Mouse (Mus musculus): Measurements from ENCODE around the gene Lrrc8c. TPM values are rescaled to one million over a fixed set of nuclear protein-coding genes. Genes with fewer than 3 reads are reported as not detected.

The Lrrc8c gene
- polyA plus RNA-seq, 1 experiment from 2014 or later = 16.4 TPM

- Histone ChIP-seq H3K9ac (no peak overlapping the region), H3K36me3 (peaks cover 12% of the 10 kb centered on the region; the same call in 1 of the 2 replicates), H3K4me1 (replicated peaks) (no peaks in the 10 kb centered on the region), H3K4me2 (no peak overlapping the region), H3K27me3 (no peaks in the 10 kb centered on the region), H3K4me3 (no peak overlapping the region), H3K9me3 (no peaks in the 10 kb centered on the region), H3K27ac (replicated peaks) (no peak overlapping the region)
- WGBS = 70% methylated on average over 6 of the region's 6 CpGs
- ATAC-seq (ENCODE audit: low FRiP score, low read depth) = no peak
These were observed 11.4 kb downstream of the Lrrc8c start for GRCm38 (mm10) chr5:105530576-105530975.

GRCm38 (mm10) chr5:105535186-105535585, 16.0 kb downstream of the Lrrc8c start:
- no peak for ATAC-seq (ENCODE audit: low FRiP score, low read depth)
- WGBS = 95% methylated on average over 3 of the region's 3 CpGs
- H3K4me2 ChIP-seq = no peak overlapping the region
- no peak overlapping the region for H3K9ac ChIP-seq
- H3K27ac ChIP-seq (replicated peaks) = no peak overlapping the region
- H3K27me3 ChIP-seq = no peaks in the 10 kb centered on the region
- no peak overlapping the region for H3K4me3 ChIP-seq
- no peaks in the 10 kb centered on the region for H3K9me3 ChIP-seq
- no peaks in the 10 kb centered on the region for H3K4me1 ChIP-seq (replicated peaks)
- no peaks in the 10 kb centered on the region; the same call in 1 of the 2 replicates for H3K36me3 ChIP-seq

DNA sequence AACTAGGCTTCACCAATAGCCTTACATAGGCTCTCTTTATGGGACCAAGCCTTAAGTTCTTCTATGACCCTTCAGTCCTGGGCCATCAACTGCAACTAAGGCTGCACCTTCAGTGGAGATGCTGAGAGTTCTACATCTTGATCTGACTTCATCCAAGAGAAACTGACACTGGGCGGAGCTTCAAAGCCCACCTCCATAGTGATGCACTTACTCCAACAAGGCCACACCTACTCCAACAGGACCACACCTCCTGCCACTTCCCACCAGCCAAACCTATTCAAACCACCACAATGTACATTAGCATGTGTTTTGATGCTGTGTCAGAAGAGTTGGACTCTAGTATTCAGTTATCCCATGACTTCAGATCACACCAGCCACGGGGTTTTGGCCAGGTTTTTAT, 17.0 kb downstream of the Lrrc8c start:
- H3K4me3 ChIP-seq = no peak overlapping the region
- no peaks in the 10 kb centered on the region; the same call in 1 of the 2 replicates for H3K36me3 ChIP-seq
- H3K9ac ChIP-seq = no peak overlapping the region
- H3K4me1 ChIP-seq (replicated peaks) = no peaks in the 10 kb centered on the region
- no peaks in the 10 kb centered on the region for H3K9me3 ChIP-seq
- H3K4me2 ChIP-seq = no peak overlapping the region
- H3K27me3 ChIP-seq = no peaks in the 10 kb centered on the region
- 93% methylated on average over 2 of the region's 2 CpGs for WGBS
- no peak overlapping the region for H3K27ac ChIP-seq (replicated peaks)
- ATAC-seq (ENCODE audit: low FRiP score, low read depth) = no peak

GRCm38 (mm10) chr5:105537101-105537723, 18.0 kb downstream of the Lrrc8c start:
- Histone ChIP-seq H3K4me2 (no peak overlapping the region), H3K9me3 (no peaks in the 10 kb centered on the region), H3K27me3 (no peaks in the 10 kb centered on the region), H3K27ac (replicated peaks) (no peak overlapping the region), H3K9ac (no peak overlapping the region), H3K4me1 (replicated peaks) (no peaks in the 10 kb centered on the region), H3K4me3 (no peak overlapping the region), H3K36me3 (no peaks in the 10 kb centered on the region; the same call in 1 of the 2 replicates)
- 69% methylated on average over 11 of the region's 11 CpGs for WGBS
- ATAC-seq (ENCODE audit: low FRiP score, low read depth) = no peak

GRCm38 (mm10) chr5:105541051-105541450, 21.9 kb downstream of the Lrrc8c start:
- WGBS = 90% methylated on average over 7 of the region's 7 CpGs
- Histone ChIP-seq H3K4me3 (no peak overlapping the region), H3K9ac (no peak overlapping the region), H3K27ac (replicated peaks) (no peak overlapping the region), H3K4me2 (no peak overlapping the region), H3K9me3 (no peaks in the 10 kb centered on the region), H3K36me3 (peaks cover 3% of the 10 kb centered on the region; the same call in 1 of the 2 replicates), H3K27me3 (no peaks in the 10 kb centered on the region), H3K4me1 (replicated peaks) (no peaks in the 10 kb centered on the region)
- no peak for ATAC-seq (ENCODE audit: low FRiP score, low read depth)

DNA sequence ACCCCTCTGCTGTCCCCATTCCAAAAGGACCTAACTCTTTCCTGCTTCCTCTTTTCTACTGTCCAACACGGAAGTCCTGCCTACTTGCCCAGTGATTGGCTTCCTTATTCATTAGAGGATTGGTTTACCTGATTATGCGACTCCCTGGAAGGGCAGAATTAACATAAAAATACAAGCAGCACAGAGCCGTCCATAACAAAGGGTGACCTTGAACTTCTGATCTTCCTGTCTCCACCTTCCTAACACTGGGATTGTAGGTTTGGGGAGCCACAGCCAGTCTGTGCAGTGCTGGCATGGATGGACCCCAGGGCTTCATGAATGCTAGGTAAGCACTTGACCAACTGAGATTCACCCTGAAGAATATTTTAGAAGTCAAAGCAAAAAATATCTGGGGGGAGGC, 25.9 kb downstream of the Lrrc8c start:
- Histone ChIP-seq H3K4me2 (no peak overlapping the region), H3K27me3 (no peaks in the 10 kb centered on the region), H3K36me3 (peaks cover 3% of the 10 kb centered on the region; the same call in 1 of the 2 replicates), H3K9me3 (no peaks in the 10 kb centered on the region), H3K4me3 (no peak overlapping the region), H3K27ac (replicated peaks) (no peak overlapping the region), H3K4me1 (replicated peaks) (no peaks in the 10 kb centered on the region), H3K9ac (no peak overlapping the region)
- ATAC-seq (ENCODE audit: low FRiP score, low read depth) = no peak
- 33% methylated on average over 3 of the region's 3 CpGs for WGBS

- no peak overlapping the region for H3K9ac ChIP-seq
- H3K4me2 ChIP-seq = no peak overlapping the region
- no peaks in the 10 kb centered on the region for H3K9me3 ChIP-seq
- WGBS = 88% methylated on average over 4 of the region's 4 CpGs
- H3K27ac ChIP-seq (replicated peaks) = no peak overlapping the region
- no peaks in the 10 kb centered on the region for H3K4me1 ChIP-seq (replicated peaks)
- H3K27me3 ChIP-seq = no peaks in the 10 kb centered on the region
- peaks cover 3% of the 10 kb centered on the region; the same call in 1 of the 2 replicates for H3K36me3 ChIP-seq
- H3K4me3 ChIP-seq = no peak overlapping the region
- ATAC-seq (ENCODE audit: low FRiP score, low read depth) = no peak
These were observed 27.9 kb downstream of the Lrrc8c start for GRCm38 (mm10) chr5:105547115-105547514.

- no peak overlapping the region for H3K4me2 ChIP-seq
- H3K9me3 ChIP-seq = no peaks in the 10 kb centered on the region
- H3K9ac ChIP-seq = no peak overlapping the region
- no peaks in the 10 kb centered on the region for H3K27me3 ChIP-seq
- ATAC-seq (ENCODE audit: low FRiP score, low read depth) = no peak
- H3K36me3 ChIP-seq = no peaks in the 10 kb centered on the region
- no peaks in the 10 kb centered on the region for H3K4me1 ChIP-seq (replicated peaks)
- no peak overlapping the region for H3K27ac ChIP-seq (replicated peaks)
- whole genome bisulfite sequencing = 79% methylated on average over 1 of the region's 1 CpGs
- no peak overlapping the region for H3K4me3 ChIP-seq
These were observed 32.6 kb downstream of the Lrrc8c start for GRCm38 (mm10) chr5:105551808-105552207.

GRCm38 (mm10) chr5:105556291-105556690, 37.1 kb downstream of the Lrrc8c start:
- ATAC-seq (ENCODE audit: low FRiP score, low read depth) = no peak
- Histone ChIP-seq H3K27me3 (no peaks in the 10 kb centered on the region), H3K9ac (no peak overlapping the region), H3K9me3 (no peaks in the 10 kb centered on the region), H3K4me1 (replicated peaks) (0 out of 2 replicates have a peak, but pooled peaks cover 3% of the 10 kb centered on the region), H3K27ac (replicated peaks) (no peak overlapping the region), H3K36me3 (0 out of 2 replicates have a peak, but pooled peaks cover 3% of the 10 kb centered on the region), H3K4me2 (no peak overlapping the region), H3K4me3 (no peak overlapping the region)
- WGBS = 92% methylated on average over 6 of the region's 6 CpGs

- Histone ChIP-seq H3K4me2 (no peak overlapping the region), H3K9me3 (no peaks in the 10 kb centered on the region), H3K4me3 (no peak overlapping the region), H3K4me1 (replicated peaks) (0 out of 2 replicates have a peak, but pooled peaks cover 3% of the 10 kb centered on the region), H3K9ac (no peak overlapping the region), H3K27me3 (no peaks in the 10 kb centered on the region), H3K36me3 (0 out of 2 replicates have a peak, but pooled peaks cover 3% of the 10 kb centered on the region), H3K27ac (replicated peaks) (0 out of 2 replicates have a peak overlapping the region, but pooled peaks have one; percentile 18)
- ATAC-seq (ENCODE audit: low FRiP score, low read depth) = no peak
- 93% methylated on average over 3 of the region's 3 CpGs for WGBS
These were observed 38.2 kb downstream of the Lrrc8c start for GRCm38 (mm10) chr5:105557346-105557745.

DNA sequence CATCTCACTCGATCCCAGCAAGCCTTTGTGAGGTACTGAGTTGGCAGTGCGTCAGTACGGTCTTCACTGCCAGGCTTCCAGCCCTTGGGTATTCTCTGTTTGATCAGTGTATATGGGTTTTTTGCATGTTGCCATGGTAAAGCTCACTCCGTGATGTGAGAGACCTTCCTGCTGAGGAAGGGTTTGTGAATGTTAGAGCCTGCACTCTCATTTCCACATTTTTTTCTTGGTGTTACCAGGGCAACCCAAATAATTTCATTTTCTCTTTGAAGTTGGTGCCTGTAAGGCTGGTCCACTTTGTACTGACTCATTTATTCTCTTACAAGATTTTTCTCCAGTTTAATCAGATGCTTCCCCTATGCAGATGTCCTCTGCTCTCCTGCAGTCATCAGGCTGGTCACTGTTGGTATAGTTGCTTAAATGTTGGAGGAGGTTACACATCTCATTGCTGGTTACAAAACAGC, 38.6 kb downstream of the Lrrc8c start:
- Histone ChIP-seq H3K36me3 (0 out of 2 replicates have a peak, but pooled peaks cover 3% of the 10 kb centered on the region), H3K4me1 (replicated peaks) (0 out of 2 replicates have a peak, but pooled peaks cover 3% of the 10 kb centered on the region), H3K4me3 (no peak overlapping the region), H3K27me3 (no peaks in the 10 kb centered on the region), H3K9me3 (no peaks in the 10 kb centered on the region), H3K9ac (no peak overlapping the region), H3K27ac (replicated peaks) (0 out of 2 replicates have a peak overlapping the region, but pooled peaks have one; percentile 12), H3K4me2 (no peak overlapping the region)
- WGBS = 34% methylated on average over 4 of the region's 4 CpGs
- peak; percentile 89 for ATAC-seq (ENCODE audit: low FRiP score, low read depth)

- Histone ChIP-seq H3K4me1 (replicated peaks) (0 out of 2 replicates have a peak, but pooled peaks cover 3% of the 10 kb centered on the region), H3K27me3 (no peaks in the 10 kb centered on the region), H3K4me2 (no peak overlapping the region), H3K27ac (replicated peaks) (no peak overlapping the region), H3K36me3 (0 out of 2 replicates have a peak, but pooled peaks cover 3% of the 10 kb centered on the region), H3K9ac (no peak overlapping the region), H3K4me3 (no peak overlapping the region), H3K9me3 (no peaks in the 10 kb centered on the region)
- ATAC-seq (ENCODE audit: low FRiP score, low read depth) = no peak
- WGBS = 93% methylated on average over 4 of the region's 4 CpGs
These were observed 39.3 kb downstream of the Lrrc8c start for GRCm38 (mm10) chr5:105558517-105558916.
